Mouse (Mus musculus): ENCODE measurements around the gene Cyp4v3. TPM values are rescaled to one million over a fixed set of nuclear protein-coding genes. Genes with fewer than 3 reads are reported as not detected.

Cyp4v3 gene
- polyA plus RNA-seq (2012; ENCODE audit: insufficient read depth, insufficient read length, missing spikeins), result 59.1 and 61.2 TPM in 2 replicates

- TF ChIP-seq POLR2A (IDR thresholded peaks at IDR 0.05; ENCODE audit: borderline replicate concordance, low read depth, low read length) (peak; percentile 54; the same call in 1 of the 2 replicates), CTCF (IDR thresholded peaks at IDR 0.05; ENCODE audit: low read depth, low read length) (no peak)
- Histone ChIP-seq H3K4me3 (ENCODE audit: insufficient read depth, low read length) (peak within 1 kb of the TSS; percentile 90), H3K4me1 (ENCODE audit: control insufficient read depth, insufficient read depth, low read length) (peaks cover 15% of the 10 kb centered on the region), H3K27ac (ENCODE audit: insufficient read depth, low read depth, low read length) (peak within 1 kb of the TSS; percentile 94)
These were observed at the start of gene Cyp4v3 for GRCm38 (mm10) chr8:45332685-45333409. Gene Cyp4v3 (minus strand): TSS chr8:45333216.

- TF ChIP-seq CTCF (IDR thresholded peaks at IDR 0.05; ENCODE audit: low read depth, low read length) (no peak), POLR2A (IDR thresholded peaks at IDR 0.05; ENCODE audit: borderline replicate concordance, low read depth, low read length) (no peak)
- no peak within 1 kb of the TSS for H3K27ac ChIP-seq (ENCODE audit: insufficient read depth, low read depth, low read length)
- H3K4me3 ChIP-seq (ENCODE audit: insufficient read depth, low read length), result no peak within 1 kb of the TSS
- no peaks in the 10 kb centered on the region for H3K4me1 ChIP-seq (ENCODE audit: control insufficient read depth, insufficient read depth, low read length)
These were observed 48.9 kb upstream of the Cyp4v3 start, which contains the start of gene Fam149a for GRCm38 (mm10) chr8:45381963-45382347. Gene Fam149a (minus strand): TSS chr8:45382291.

GRCm38 (mm10) chr8:45381075-45381962, 48.3 kb upstream of the Cyp4v3 start:
- Histone ChIP-seq H3K4me3 (ENCODE audit: insufficient read depth, low read length) (no peak overlapping the region), H3K4me1 (ENCODE audit: control insufficient read depth, insufficient read depth, low read length) (no peaks in the 10 kb centered on the region), H3K27ac (ENCODE audit: insufficient read depth, low read depth, low read length) (no peak overlapping the region)
- TF ChIP-seq CTCF (IDR thresholded peaks at IDR 0.05; ENCODE audit: low read depth, low read length) (no peak), POLR2A (IDR thresholded peaks at IDR 0.05; ENCODE audit: borderline replicate concordance, low read depth, low read length) (no peak)

- no peaks in the 10 kb centered on the region for H3K4me1 ChIP-seq (ENCODE audit: control insufficient read depth, insufficient read depth, low read length)
- TF ChIP-seq CTCF (IDR thresholded peaks at IDR 0.05; ENCODE audit: low read depth, low read length) (no peak), POLR2A (IDR thresholded peaks at IDR 0.05; ENCODE audit: borderline replicate concordance, low read depth, low read length) (no peak)
- H3K27ac ChIP-seq (ENCODE audit: insufficient read depth, low read depth, low read length), result no peak overlapping the region
- H3K4me3 ChIP-seq (ENCODE audit: insufficient read depth, low read length), result no peak overlapping the region
These were observed 47.6 kb upstream of the Cyp4v3 start for GRCm38 (mm10) chr8:45380598-45380997.

GRCm38 (mm10) chr8:45374071-45374470, 41.1 kb upstream of the Cyp4v3 start:
- H3K4me1 ChIP-seq (ENCODE audit: control insufficient read depth, insufficient read depth, low read length), result no peaks in the 10 kb centered on the region
- H3K4me3 ChIP-seq (ENCODE audit: insufficient read depth, low read length), result no peak overlapping the region
- TF ChIP-seq POLR2A (IDR thresholded peaks at IDR 0.05; ENCODE audit: borderline replicate concordance, low read depth, low read length), result no peak
- TF ChIP-seq CTCF (IDR thresholded peaks at IDR 0.05; ENCODE audit: low read depth, low read length), result no peak
- H3K27ac ChIP-seq (ENCODE audit: insufficient read depth, low read depth, low read length), result no peak overlapping the region

- TF ChIP-seq POLR2A (IDR thresholded peaks at IDR 0.05; ENCODE audit: borderline replicate concordance, low read depth, low read length), result no peak
- TF ChIP-seq CTCF (IDR thresholded peaks at IDR 0.05; ENCODE audit: low read depth, low read length), result no peak
- Histone ChIP-seq H3K4me1 (ENCODE audit: control insufficient read depth, insufficient read depth, low read length) (peaks cover 4% of the 10 kb centered on the region), H3K4me3 (ENCODE audit: insufficient read depth, low read length) (no peak overlapping the region), H3K27ac (ENCODE audit: insufficient read depth, low read depth, low read length) (no peak overlapping the region)
These were observed 34.1 kb upstream of the Cyp4v3 start for GRCm38 (mm10) chr8:45367154-45367553.

GRCm38 (mm10) chr8:45363220-45363619, 30.2 kb upstream of the Cyp4v3 start:
- Histone ChIP-seq H3K4me1 (ENCODE audit: control insufficient read depth, insufficient read depth, low read length) (peaks cover 4% of the 10 kb centered on the region), H3K27ac (ENCODE audit: insufficient read depth, low read depth, low read length) (no peak overlapping the region), H3K4me3 (ENCODE audit: insufficient read depth, low read length) (no peak overlapping the region)
- TF ChIP-seq POLR2A (IDR thresholded peaks at IDR 0.05; ENCODE audit: borderline replicate concordance, low read depth, low read length), result no peak
- TF ChIP-seq CTCF (IDR thresholded peaks at IDR 0.05; ENCODE audit: low read depth, low read length), result no peak

GRCm38 (mm10) chr8:45362323-45362722, 29.3 kb upstream of the Cyp4v3 start:
- H3K4me3 ChIP-seq (ENCODE audit: insufficient read depth, low read length), result no peak overlapping the region
- peaks cover 4% of the 10 kb centered on the region for H3K4me1 ChIP-seq (ENCODE audit: control insufficient read depth, insufficient read depth, low read length)
- no peak overlapping the region for H3K27ac ChIP-seq (ENCODE audit: insufficient read depth, low read depth, low read length)
- TF ChIP-seq POLR2A (IDR thresholded peaks at IDR 0.05; ENCODE audit: borderline replicate concordance, low read depth, low read length) (no peak), CTCF (IDR thresholded peaks at IDR 0.05; ENCODE audit: low read depth, low read length) (no peak)

- no peak for TF ChIP-seq CTCF (IDR thresholded peaks at IDR 0.05; ENCODE audit: low read depth, low read length)
- TF ChIP-seq POLR2A (IDR thresholded peaks at IDR 0.05; ENCODE audit: borderline replicate concordance, low read depth, low read length), result no peak
- H3K4me3 ChIP-seq (ENCODE audit: insufficient read depth, low read length), result no peak overlapping the region
- no peaks in the 10 kb centered on the region for H3K4me1 ChIP-seq (ENCODE audit: control insufficient read depth, insufficient read depth, low read length)
- H3K27ac ChIP-seq (ENCODE audit: insufficient read depth, low read depth, low read length), result no peak overlapping the region
These were observed 26.1 kb upstream of the Cyp4v3 start for GRCm38 (mm10) chr8:45359091-45359605.
